Mouse (Mus musculus): ENCODE results near the gene Ino80e.

- TF ChIP-seq CTCF (IDR thresholded peaks at IDR 0.05; ENCODE audit: low read depth, low read length) (no peak), POLR2A (IDR thresholded peaks at IDR 0.05; ENCODE audit: insufficient read depth, low read length) (no peak)
Measured at GRCm38 (mm10) chr7:126807405-126807804, 54.8 kb downstream of the Ino80e start.

Data from ES-Bruce4 (cell line).